Mouse (Mus musculus) brain, embryonic 14.5 days (tissue): ENCODE data around the gene Smok2b.
"Not testable (repeated sequence)": the region's sequence is repeated elsewhere in the genome, so short reads cannot be mapped to it uniquely, and the experiment has no call there.

Experiments
- CTCF ChIP-seq: fragments of 200-500 bp; IDR thresholded peaks from 2 replicates; pipeline ENCODE4 v1.5.1; 2012; ENCODE audit warnings: inconsistent platforms, mild to moderate bottlenecking, moderate library complexity, borderline replicate concordance; ENCODE audit not compliant: insufficient read depth, insufficient read length; ENCODE audit errors: extremely low read depth
- POLR2A ChIP-seq: fragments of 200-500 bp; IDR thresholded peaks from 2 replicates; pipeline ENCODE4 v1.6.1; 2012; ENCODE audit warnings: mild to moderate bottlenecking, inconsistent platforms, borderline replicate concordance; ENCODE audit not compliant: poor library complexity, insufficient read depth, insufficient read length, severe bottlenecking; ENCODE audit errors: extremely low read depth

- TF ChIP-seq CTCF, POLR2A: not testable (repeated sequence)
Observed at GRCm38 (mm10) chr17:13187621-13188020, 42.4 kb upstream of the Smok2b start.
